Mouse (Mus musculus) heart, postnatal 0 days (tissue): ENCODE measurements at regions not wholly inside any gene's neighbourhood (a gene's known extent, or its start where the extent isn't known, plus 50 kb on each side); places are given as distances from the start of the nearest gene placed in this dataset.

Experiments
- ATAC-seq: fragments of 200-750 bp; cut with Nextera tagmentation; 2 replicates; pipeline ENCODE4 v1.8.0; 2017; ENCODE audit warnings: low read depth, moderate number of reproducible peaks, moderate library complexity; ENCODE audit not compliant: insufficient read depth
- DNase-seq: peaks from one replicate; pipeline ENCODE4 v3.0.0-alpha.2; 2016; ENCODE audit warnings: low spot score
- H3K27ac ChIP-seq: fragments of 300-500 bp; sonication (generic); 2 replicates; pipeline ENCODE4 v1.5.1; 2014; ENCODE audit warnings: low read depth, mild to moderate bottlenecking
- H3K27me3 ChIP-seq: fragments of 300-500 bp; sonication (generic); 2 replicates; pipeline ENCODE4 v1.6.1; 2014; ENCODE audit warnings: low read length, mixed read lengths; ENCODE audit not compliant: control insufficient read depth, insufficient read depth
- H3K36me3 ChIP-seq: fragments of 300-500 bp; sonication (generic); replicated peaks from 2 replicates; pipeline ENCODE4 v1.6.1; 2014; ENCODE audit warnings: low read length, mixed read lengths; ENCODE audit not compliant: control insufficient read depth, insufficient read depth
- H3K4me1 ChIP-seq: fragments of 300-500 bp; sonication (generic); 2 replicates; pipeline ENCODE4 v1.6.1; 2014; ENCODE audit warnings: antibody characterized with exemption; ENCODE audit not compliant: control insufficient read depth, insufficient read depth
- H3K4me2 ChIP-seq: fragments of 300-500 bp; sonication (generic); 2 replicates; pipeline ENCODE4 v1.6.1; 2014; ENCODE audit warnings: low read depth, mild to moderate bottlenecking, low read length, moderate library complexity
- H3K4me3 ChIP-seq: fragments of 300-500 bp; sonication (generic); 2 replicates; pipeline ENCODE4 v1.5.1; 2014; ENCODE audit warnings: low read depth, low read length
- H3K9ac ChIP-seq: fragments of 300-500 bp; sonication (generic); replicated peaks from 2 replicates; pipeline ENCODE4 v1.6.1; 2014; ENCODE audit warnings: low read depth, low read length, mixed read lengths
- H3K9me3 ChIP-seq: fragments of 300-500 bp; sonication (generic); replicated peaks from 2 replicates; pipeline ENCODE4 v1.6.1; 2016; ENCODE audit warnings: low read length; ENCODE audit not compliant: control insufficient read depth
- CTCF ChIP-seq: IDR thresholded peaks from 2 replicates; pipeline ENCODE4 v1.5.1; 2016; ENCODE audit warnings: antibody characterized with exemption, control low read depth, low read depth
- EP300 ChIP-seq: IDR thresholded peaks from 2 replicates; pipeline ENCODE4 v1.6.1; 2016; ENCODE audit warnings: antibody characterized with exemption, low read depth
- WGBS: fragments of 180-500 bp; shearing (Covaris S2); extraction: QIAGEN DNeasy Blood & Tissue Kit; methylation state at CpG from one replicate; pipeline ENCODE4 v1.1.7; 2014; 5-methylcytosine and 5-hydroxymethylcytosine counted together

GRCm38 (mm10) chr2:178989291-178989690 is 452.9 kb upstream of the Cdh4 start:
- ATAC-seq, result no peak
- H3K9ac ChIP-seq, result no peak overlapping the region
- WGBS, result 88% methylated on average over 7 of the region's 7 CpGs
- H3K4me3 ChIP-seq, result no peak overlapping the region
- H3K27ac ChIP-seq, result no peak overlapping the region
- no peaks in the 10 kb centered on the region for H3K9me3 ChIP-seq
- no peak for DNase-seq
- H3K4me1 ChIP-seq, result no peaks in the 10 kb centered on the region
- H3K27me3 ChIP-seq, result no peaks in the 10 kb centered on the region
- no peaks in the 10 kb centered on the region for H3K36me3 ChIP-seq
- TF ChIP-seq CTCF (no peak), EP300 (no peak)
- H3K4me2 ChIP-seq, result no peak overlapping the region

DNA sequence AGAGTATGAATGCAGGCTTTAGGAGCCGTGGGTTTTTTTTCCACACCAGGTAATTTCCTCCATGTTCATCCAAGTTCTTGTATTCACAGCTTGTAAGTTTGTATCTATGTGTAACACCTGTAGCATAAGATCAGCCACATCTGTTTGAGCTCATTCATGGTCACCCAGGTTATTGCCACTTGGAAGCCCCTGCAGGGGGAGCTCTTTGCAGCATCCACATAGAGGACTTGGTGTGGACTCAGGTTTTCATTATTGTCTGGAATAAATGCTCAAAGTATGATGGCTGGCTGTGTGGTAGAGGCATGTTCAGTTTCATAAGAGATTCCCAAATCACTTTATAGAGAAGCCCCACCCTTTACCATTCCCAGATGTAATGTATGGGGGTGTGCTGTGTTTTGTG is 452.4 kb upstream of the Cdh4 start:
- WGBS, result 80% methylated on average over 1 of the region's 1 CpGs
- DNase-seq (no peak), ATAC-seq (no peak)
- Histone ChIP-seq H3K4me2 (no peak overlapping the region), H3K4me3 (no peak overlapping the region), H3K9ac (no peak overlapping the region), H3K36me3 (no peaks in the 10 kb centered on the region), H3K4me1 (no peaks in the 10 kb centered on the region), H3K27me3 (no peaks in the 10 kb centered on the region), H3K27ac (no peak overlapping the region), H3K9me3 (no peaks in the 10 kb centered on the region)
- TF ChIP-seq CTCF, result peak; percentile 7; the same call in 1 of the 2 replicates
- no peak for TF ChIP-seq EP300

GRCm38 (mm10) chr2:178990959-178991358 is 451.3 kb upstream of the Cdh4 start:
- H3K4me3 ChIP-seq, result no peak overlapping the region
- 79% methylated on average over 4 of the region's 4 CpGs for WGBS
- H3K9me3 ChIP-seq, result no peaks in the 10 kb centered on the region
- no peak for ATAC-seq
- H3K27ac ChIP-seq, result no peak overlapping the region
- no peaks in the 10 kb centered on the region for H3K27me3 ChIP-seq
- no peak overlapping the region for H3K9ac ChIP-seq
- TF ChIP-seq CTCF (no peak), EP300 (no peak)
- no peak overlapping the region for H3K4me2 ChIP-seq
- no peaks in the 10 kb centered on the region for H3K4me1 ChIP-seq
- H3K36me3 ChIP-seq, result no peaks in the 10 kb centered on the region
- no peak for DNase-seq

GRCm38 (mm10) chr2:178992334-178993116 is 449.7 kb upstream of the Cdh4 start:
- TF ChIP-seq CTCF (no peak), EP300 (no peak)
- H3K4me1 ChIP-seq, result no peaks in the 10 kb centered on the region
- no peak for ATAC-seq
- H3K9ac ChIP-seq, result no peak overlapping the region
- no peaks in the 10 kb centered on the region for H3K9me3 ChIP-seq
- DNase-seq, result no peak
- H3K36me3 ChIP-seq, result no peaks in the 10 kb centered on the region
- no peak overlapping the region for H3K27ac ChIP-seq
- H3K27me3 ChIP-seq, result no peaks in the 10 kb centered on the region
- 66% methylated on average over 8 of the region's 8 CpGs for WGBS
- H3K4me2 ChIP-seq, result no peak overlapping the region
- no peak overlapping the region for H3K4me3 ChIP-seq

GRCm38 (mm10) chr2:178997921-178998320 is 444.3 kb upstream of the Cdh4 start:
- Histone ChIP-seq H3K4me1 (no peaks in the 10 kb centered on the region), H3K4me3 (no peak overlapping the region), H3K9me3 (no peaks in the 10 kb centered on the region), H3K4me2 (no peak overlapping the region), H3K27ac (no peak overlapping the region), H3K27me3 (no peaks in the 10 kb centered on the region), H3K36me3 (no peaks in the 10 kb centered on the region), H3K9ac (no peak overlapping the region)
- no peak for TF ChIP-seq EP300
- TF ChIP-seq CTCF, result no peak
- DNase-seq (no peak), ATAC-seq (no peak)
- 72% methylated on average over 2 of the region's 2 CpGs for WGBS

- TF ChIP-seq CTCF, result no peak
- no peak for TF ChIP-seq EP300
- 73% methylated on average over 17 of the region's 17 CpGs for WGBS
- H3K9me3 ChIP-seq, result no peaks in the 10 kb centered on the region
- H3K4me2 ChIP-seq, result no peak overlapping the region
- no peaks in the 10 kb centered on the region for H3K36me3 ChIP-seq
- no peak overlapping the region for H3K27ac ChIP-seq
- no peaks in the 10 kb centered on the region for H3K27me3 ChIP-seq
- ATAC-seq (no peak), DNase-seq (no peak)
- no peak overlapping the region for H3K9ac ChIP-seq
- H3K4me1 ChIP-seq, result no peaks in the 10 kb centered on the region
- no peak overlapping the region for H3K4me3 ChIP-seq
Observed at GRCm38 (mm10) chr2:179000448-179001081, 441.7 kb upstream of the Cdh4 start.
